Mouse (Mus musculus): ENCODE measurements around the gene Xpo5. TPM values are rescaled to one million over a fixed set of nuclear protein-coding genes. Genes with fewer than 3 reads are reported as not detected.

Gene Xpo5
- polyA plus RNA-seq, 1 experiment from 2014 or later = 56.4 TPM

DNA sequence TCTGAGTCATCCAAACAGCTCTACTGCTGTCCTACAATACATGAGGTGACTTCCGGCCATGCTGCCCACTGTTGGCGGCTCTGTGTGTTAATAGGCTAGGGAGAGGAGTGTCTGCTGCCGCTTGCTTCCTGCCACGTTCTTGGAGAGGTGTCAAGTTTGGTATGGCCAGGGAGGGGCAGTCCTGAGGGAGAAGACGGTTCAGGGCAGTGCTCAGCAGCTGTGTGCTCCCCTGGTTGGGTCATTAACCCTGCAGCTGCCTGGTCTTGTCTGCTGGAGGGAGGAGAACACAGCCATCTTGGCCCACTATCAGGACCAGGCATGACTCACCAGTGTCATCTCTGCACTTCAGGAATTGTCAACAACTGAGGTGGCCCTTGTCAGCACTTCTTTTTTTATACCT lies 34.3 kb upstream of the Xpo5 start:
- peak overlapping the region; percentile 49 for H3K27ac ChIP-seq (ENCODE audit: low read depth, low read length)
- no peaks in the 10 kb centered on the region for H3K9me3 ChIP-seq (ENCODE audit: control insufficient read depth, low read length)
- H3K36me3 ChIP-seq (ENCODE audit: control insufficient read depth, insufficient read depth, low read length) = peaks cover 56% of the 10 kb centered on the region
- H3K9ac ChIP-seq (ENCODE audit: low read depth, low read length) = no peak overlapping the region
- peak; percentile 46; the same call in 1 of the 2 replicates for ATAC-seq (replicated peaks; ENCODE audit: low FRiP score)
- H3K4me2 ChIP-seq = no peak overlapping the region
- peaks cover under 1% of the 10 kb centered on the region for H3K4me1 ChIP-seq (replicated peaks; ENCODE audit: control insufficient read depth, insufficient read depth, low read length)
- no peaks in the 10 kb centered on the region for H3K27me3 ChIP-seq (replicated peaks; ENCODE audit: control insufficient read depth, insufficient read depth, low read length)
- DNase-seq (ENCODE audit: low spot score) = no peak
- WGBS = 48% methylated on average over 5 of the region's 5 CpGs
- H3K4me3 ChIP-seq (ENCODE audit: low read depth, low read length) = no peak overlapping the region

DNA sequence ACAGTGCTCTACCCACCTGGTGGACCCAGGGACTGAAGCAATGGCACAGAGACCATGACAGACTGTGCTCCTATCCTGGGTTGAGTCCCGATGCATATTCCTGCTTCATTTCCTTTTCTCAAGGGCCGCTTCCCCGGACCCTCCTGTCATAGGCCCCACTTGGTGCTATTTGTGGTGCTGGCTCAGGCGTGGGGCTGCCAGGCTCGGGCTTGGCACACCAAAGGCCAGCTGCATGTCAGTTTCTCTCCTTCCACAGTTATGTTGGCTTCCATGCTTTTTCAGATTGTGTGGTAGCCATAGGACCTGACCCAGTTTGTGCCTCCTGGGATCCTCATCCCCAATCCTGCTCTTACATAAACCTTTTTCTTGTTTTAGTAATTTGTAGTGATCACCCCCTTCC lies 33.8 kb upstream of the Xpo5 start:
- Histone ChIP-seq H3K27me3 (replicated peaks; ENCODE audit: control insufficient read depth, insufficient read depth, low read length) (no peaks in the 10 kb centered on the region), H3K9ac (ENCODE audit: low read depth, low read length) (no peak overlapping the region), H3K9me3 (ENCODE audit: control insufficient read depth, low read length) (no peaks in the 10 kb centered on the region), H3K4me1 (replicated peaks; ENCODE audit: control insufficient read depth, insufficient read depth, low read length) (no peaks in the 10 kb centered on the region), H3K4me3 (ENCODE audit: low read depth, low read length) (no peak overlapping the region), H3K36me3 (ENCODE audit: control insufficient read depth, insufficient read depth, low read length) (peaks cover 54% of the 10 kb centered on the region), H3K4me2 (no peak overlapping the region), H3K27ac (ENCODE audit: low read depth, low read length) (no peak overlapping the region; the same call in 1 of the 2 replicates)
- 89% methylated on average over 5 of the region's 5 CpGs for WGBS
- ATAC-seq (replicated peaks; ENCODE audit: low FRiP score) (no peak), DNase-seq (ENCODE audit: low spot score) (no peak)

DNA sequence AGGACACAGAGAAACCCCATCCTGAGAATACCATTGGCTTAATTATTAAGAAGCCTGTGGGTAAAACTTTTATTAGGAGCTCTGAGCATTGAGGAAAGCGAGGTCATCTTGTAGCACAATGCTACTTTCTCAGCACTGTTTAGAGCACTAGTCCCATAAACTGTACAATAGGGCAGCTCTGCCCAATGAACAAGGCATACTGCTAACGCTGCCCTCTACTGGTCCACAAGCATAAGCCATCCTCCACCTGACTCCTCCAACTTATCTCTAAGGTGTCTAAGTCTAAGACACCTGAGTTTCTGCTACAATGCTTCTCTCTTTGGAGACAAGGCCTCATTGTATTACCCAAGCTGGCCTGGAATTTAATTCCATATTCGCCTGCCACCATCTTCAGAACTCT lies 32.0 kb upstream of the Xpo5 start:
- Histone ChIP-seq H3K4me1 (replicated peaks; ENCODE audit: control insufficient read depth, insufficient read depth, low read length) (no peaks in the 10 kb centered on the region), H3K27ac (ENCODE audit: low read depth, low read length) (no peak overlapping the region), H3K27me3 (replicated peaks; ENCODE audit: control insufficient read depth, insufficient read depth, low read length) (no peaks in the 10 kb centered on the region), H3K9me3 (ENCODE audit: control insufficient read depth, low read length) (no peaks in the 10 kb centered on the region), H3K4me2 (no peak overlapping the region), H3K36me3 (ENCODE audit: control insufficient read depth, insufficient read depth, low read length) (peaks cover 43% of the 10 kb centered on the region), H3K4me3 (ENCODE audit: low read depth, low read length) (no peak overlapping the region), H3K9ac (ENCODE audit: low read depth, low read length) (no peak overlapping the region)
- 67% methylated on average over 3 of the region's 3 CpGs for WGBS
- DNase-seq (ENCODE audit: low spot score) (no peak), ATAC-seq (replicated peaks; ENCODE audit: low FRiP score) (0 out of 2 replicates have a peak, but pooled peaks have one; percentile 51)

DNA sequence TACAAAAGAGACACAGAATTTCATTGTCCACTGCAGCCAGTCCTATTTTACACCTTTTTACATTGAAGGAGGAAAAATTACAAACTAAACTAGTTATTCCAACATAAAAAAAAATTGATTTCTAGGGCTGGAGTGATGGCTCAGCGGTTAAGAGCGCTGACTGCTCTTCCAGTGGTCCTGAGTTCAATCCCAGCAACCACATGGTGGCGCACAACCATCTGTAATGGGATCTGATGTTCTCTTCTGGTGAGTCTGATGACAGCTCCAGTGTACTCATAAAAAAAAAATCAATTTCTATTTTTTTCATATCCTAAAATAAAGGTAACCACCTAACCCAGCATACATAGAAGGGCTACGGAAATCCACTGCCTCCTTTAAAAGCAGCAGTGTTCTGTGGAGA lies 20.3 kb upstream of the Xpo5 start:
- H3K27ac ChIP-seq (ENCODE audit: low read depth, low read length) = no peak overlapping the region
- H3K4me3 ChIP-seq (ENCODE audit: low read depth, low read length) = no peak overlapping the region
- WGBS = 85% methylated on average over 4 of the region's 4 CpGs
- no peaks in the 10 kb centered on the region for H3K27me3 ChIP-seq (replicated peaks; ENCODE audit: control insufficient read depth, insufficient read depth, low read length)
- no peak for DNase-seq (ENCODE audit: low spot score)
- no peaks in the 10 kb centered on the region for H3K9me3 ChIP-seq (ENCODE audit: control insufficient read depth, low read length)
- H3K4me1 ChIP-seq (replicated peaks; ENCODE audit: control insufficient read depth, insufficient read depth, low read length) = no peaks in the 10 kb centered on the region
- H3K9ac ChIP-seq (ENCODE audit: low read depth, low read length) = no peak overlapping the region
- peaks cover 46% of the 10 kb centered on the region for H3K36me3 ChIP-seq (ENCODE audit: control insufficient read depth, insufficient read depth, low read length)
- no peak overlapping the region for H3K4me2 ChIP-seq
- ATAC-seq (replicated peaks; ENCODE audit: low FRiP score) = no peak

DNA sequence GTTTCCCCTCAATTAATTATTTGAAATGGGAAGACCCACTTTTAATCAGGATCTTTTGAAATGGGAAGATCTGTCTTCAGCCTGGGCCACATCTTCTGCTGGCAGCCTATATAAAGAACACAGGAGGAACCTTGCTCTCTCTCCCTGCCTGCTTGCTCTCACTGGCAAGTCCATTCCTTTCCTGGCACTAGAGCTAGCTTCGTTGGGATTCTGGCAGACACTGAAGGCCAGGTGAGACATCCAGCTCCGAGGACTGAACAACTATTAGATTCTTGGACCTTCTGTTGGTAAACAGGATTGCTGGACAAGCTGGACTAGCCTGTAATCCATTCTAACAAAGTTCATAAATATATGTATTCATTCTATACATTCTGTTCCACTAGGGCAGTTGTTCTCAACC lies 13.8 kb upstream of the Xpo5 start:
- 90% methylated on average over 2 of the region's 2 CpGs for WGBS
- no peak for ATAC-seq (replicated peaks; ENCODE audit: low FRiP score)

DNA sequence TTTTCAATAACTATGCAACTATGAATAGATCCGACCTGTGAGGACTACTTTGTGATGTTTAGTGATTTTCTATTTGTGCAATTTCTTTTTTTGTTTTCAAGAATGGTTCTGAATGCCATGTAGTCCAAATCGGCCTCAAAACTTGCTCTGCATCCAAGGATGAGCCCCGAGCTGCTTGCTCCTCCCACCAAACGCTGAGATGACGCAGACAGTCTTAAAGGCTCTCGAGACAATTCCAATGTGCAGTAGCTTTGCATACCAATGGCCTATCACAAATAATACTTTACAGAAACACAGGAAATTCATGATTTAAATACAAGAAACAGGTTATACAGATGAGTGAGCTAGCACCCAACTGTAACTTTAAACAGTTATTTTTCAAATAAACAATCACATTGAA lies 1.4 kb upstream of the Xpo5 start:
- Histone ChIP-seq H3K9me3 (ENCODE audit: control insufficient read depth, low read length) (no peaks in the 10 kb centered on the region), H3K9ac (ENCODE audit: low read depth, low read length) (peak overlapping the region; percentile 25; the same call in 1 of the 2 replicates), H3K27ac (ENCODE audit: low read depth, low read length) (no peak overlapping the region)

More for the DNA sequence above, 13.8 kb upstream of the Xpo5 start:
- Histone ChIP-seq H3K9me3 (ENCODE audit: control insufficient read depth, low read length) (no peaks in the 10 kb centered on the region), H3K27ac (ENCODE audit: low read depth, low read length) (no peak overlapping the region), H3K4me2 (no peak overlapping the region), H3K27me3 (replicated peaks; ENCODE audit: control insufficient read depth, insufficient read depth, low read length) (no peaks in the 10 kb centered on the region), H3K4me1 (replicated peaks; ENCODE audit: control insufficient read depth, insufficient read depth, low read length) (no peaks in the 10 kb centered on the region), H3K9ac (ENCODE audit: low read depth, low read length) (no peak overlapping the region), H3K4me3 (ENCODE audit: low read depth, low read length) (no peak overlapping the region), H3K36me3 (ENCODE audit: control insufficient read depth, insufficient read depth, low read length) (peaks cover 36% of the 10 kb centered on the region)
- DNase-seq (ENCODE audit: low spot score) = no peak

DNA sequence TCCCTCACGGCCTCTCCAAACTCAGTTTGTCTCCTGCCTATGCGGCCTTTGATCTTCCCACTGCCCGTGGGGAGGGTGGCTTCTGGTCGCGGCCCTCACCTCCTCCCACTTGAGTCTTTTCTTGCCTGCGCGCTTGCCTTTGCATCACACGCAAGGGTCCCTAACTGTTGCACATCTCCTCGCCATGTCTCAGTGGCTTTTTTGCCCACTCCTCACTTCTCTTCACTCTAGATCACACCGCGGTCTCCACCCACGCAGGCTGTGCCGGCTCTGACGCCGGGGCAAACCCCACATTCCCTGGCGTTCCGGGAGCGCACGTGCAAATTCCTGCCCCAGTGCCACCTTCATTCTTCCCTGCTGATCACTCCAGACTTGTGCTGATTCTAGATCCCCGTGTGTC lies 496 bp downstream of the Xpo5 start:
- Histone ChIP-seq H3K9me3 (ENCODE audit: control insufficient read depth, low read length) (no peaks in the 10 kb centered on the region), H3K4me1 (replicated peaks; ENCODE audit: control insufficient read depth, insufficient read depth, low read length) (peaks cover 12% of the 10 kb centered on the region), H3K4me3 (ENCODE audit: low read depth, low read length) (peak overlapping the region; percentile 91), H3K27ac (ENCODE audit: low read depth, low read length) (peak overlapping the region; percentile 94), H3K27me3 (replicated peaks; ENCODE audit: control insufficient read depth, insufficient read depth, low read length) (no peaks in the 10 kb centered on the region), H3K4me2 (peak overlapping the region; percentile 77), H3K9ac (ENCODE audit: low read depth, low read length) (peak overlapping the region; percentile 88), H3K36me3 (ENCODE audit: control insufficient read depth, insufficient read depth, low read length) (peaks cover 29% of the 10 kb centered on the region)
- under 1% methylated on average over 20 of the region's 20 CpGs for WGBS
- DNase-seq (ENCODE audit: low spot score) = no peak
- ATAC-seq (replicated peaks; ENCODE audit: low FRiP score) = no peak

More for the DNA sequence above, 1.4 kb upstream of the Xpo5 start:
- H3K4me3 ChIP-seq (ENCODE audit: low read depth, low read length) = peak overlapping the region; percentile 91
- no peak for DNase-seq (ENCODE audit: low spot score)
- peaks cover 24% of the 10 kb centered on the region for H3K36me3 ChIP-seq (ENCODE audit: control insufficient read depth, insufficient read depth, low read length)
- H3K4me2 ChIP-seq = peak overlapping the region; percentile 83
- H3K27me3 ChIP-seq (replicated peaks; ENCODE audit: control insufficient read depth, insufficient read depth, low read length) = no peaks in the 10 kb centered on the region
- ATAC-seq (replicated peaks; ENCODE audit: low FRiP score) = no peak
- H3K4me1 ChIP-seq (replicated peaks; ENCODE audit: control insufficient read depth, insufficient read depth, low read length) = peaks cover 12% of the 10 kb centered on the region
- WGBS = 53% methylated on average over 6 of the region's 6 CpGs

DNA sequence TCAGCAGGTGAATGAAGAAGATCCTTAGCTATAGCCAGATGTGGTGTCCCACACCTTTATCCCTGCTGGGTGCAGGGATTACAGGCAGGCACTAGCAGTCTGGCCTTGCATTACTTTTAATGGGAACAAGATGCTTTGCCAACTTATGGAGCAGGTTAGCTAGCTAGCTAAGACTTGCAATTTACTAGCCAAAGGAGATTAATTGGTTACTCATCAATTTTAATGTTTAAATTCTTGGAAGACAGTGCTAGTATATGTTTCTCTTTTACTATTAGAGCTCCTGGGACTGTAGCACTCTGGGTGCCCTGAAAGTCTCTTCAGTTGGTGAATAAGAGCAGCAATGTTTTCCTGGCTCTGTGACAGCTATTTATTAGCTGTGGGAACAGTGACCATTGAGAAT lies 4.1 kb downstream of the Xpo5 start:
- Histone ChIP-seq H3K36me3 (ENCODE audit: control insufficient read depth, insufficient read depth, low read length) (peaks cover 46% of the 10 kb centered on the region), H3K9me3 (ENCODE audit: control insufficient read depth, low read length) (no peaks in the 10 kb centered on the region), H3K4me1 (replicated peaks; ENCODE audit: control insufficient read depth, insufficient read depth, low read length) (peaks cover under 1% of the 10 kb centered on the region; the same call in 1 of the 2 replicates), H3K27me3 (replicated peaks; ENCODE audit: control insufficient read depth, insufficient read depth, low read length) (no peaks in the 10 kb centered on the region), H3K4me2 (no peak overlapping the region), H3K9ac (ENCODE audit: low read depth, low read length) (no peak overlapping the region), H3K27ac (ENCODE audit: low read depth, low read length) (no peak overlapping the region), H3K4me3 (ENCODE audit: low read depth, low read length) (no peak overlapping the region)
- no peak for DNase-seq (ENCODE audit: low spot score)
- ATAC-seq (replicated peaks; ENCODE audit: low FRiP score) = no peak

DNA sequence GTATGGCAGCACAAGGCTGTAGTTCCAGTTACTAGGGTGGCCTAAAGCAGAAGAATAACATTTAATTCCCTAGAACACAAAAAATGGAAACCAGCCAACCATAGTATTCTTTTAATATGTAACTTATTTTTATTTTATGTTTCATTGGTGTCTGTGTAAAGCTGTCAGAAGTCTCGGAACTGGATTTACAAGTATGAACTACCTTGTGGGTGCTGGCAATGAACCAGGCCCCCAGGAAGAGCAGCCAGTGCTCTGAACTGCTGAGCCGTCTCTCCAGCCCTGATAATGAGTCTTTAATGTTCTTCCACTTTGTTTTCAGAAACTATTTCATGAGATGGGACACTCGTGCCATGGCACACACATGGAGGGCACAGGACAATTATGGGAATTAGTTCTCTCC lies 8.0 kb downstream of the Xpo5 start:
- H3K4me1 ChIP-seq (replicated peaks; ENCODE audit: control insufficient read depth, insufficient read depth, low read length) = no peaks in the 10 kb centered on the region
- H3K9ac ChIP-seq (ENCODE audit: low read depth, low read length) = no peak overlapping the region
- ATAC-seq (replicated peaks; ENCODE audit: low FRiP score) (no peak), DNase-seq (ENCODE audit: low spot score) (no peak)
- no peaks in the 10 kb centered on the region for H3K9me3 ChIP-seq (ENCODE audit: control insufficient read depth, low read length)
- H3K27me3 ChIP-seq (replicated peaks; ENCODE audit: control insufficient read depth, insufficient read depth, low read length) = no peaks in the 10 kb centered on the region
- H3K4me2 ChIP-seq = no peak overlapping the region
- no peak overlapping the region for H3K27ac ChIP-seq (ENCODE audit: low read depth, low read length)
- WGBS = 87% methylated on average over 3 of the region's 3 CpGs
- H3K4me3 ChIP-seq (ENCODE audit: low read depth, low read length) = no peak overlapping the region
- H3K36me3 ChIP-seq (ENCODE audit: control insufficient read depth, insufficient read depth, low read length) = peaks cover 62% of the 10 kb centered on the region

Measured in liver, embryonic 11.5 days (tissue).